Mouse (Mus musculus): ENCODE results near the gene Fmnl2. TPM values are rescaled to one million over a fixed set of nuclear protein-coding genes. Genes with fewer than 3 reads are reported as not detected.

Fmnl2 gene
- polyA plus RNA-seq, 1 experiment from 2014 or later, result 3.3 TPM

- Histone ChIP-seq H3K4me2 (ENCODE audit: low read depth, low read length) (no peak overlapping the region), H3K9me3 (replicated peaks; ENCODE audit: control insufficient read depth, low read length) (no peaks in the 10 kb centered on the region), H3K27me3 (ENCODE audit: control insufficient read depth, insufficient read depth, low read length) (no peaks in the 10 kb centered on the region), H3K36me3 (ENCODE audit: control insufficient read depth, insufficient read depth, low read length) (no peaks in the 10 kb centered on the region), H3K27ac (ENCODE audit: low read length) (no peak overlapping the region), H3K4me3 (replicated peaks; ENCODE audit: low read length) (no peak overlapping the region), H3K4me1 (ENCODE audit: control insufficient read depth, insufficient read depth, low read length) (0 out of 2 replicates have a peak, but pooled peaks cover 2% of the 10 kb centered on the region), H3K9ac (ENCODE audit: low read length) (no peak overlapping the region)
- ATAC-seq (ENCODE audit: insufficient read depth, low FRiP score), result no peak
- WGBS, result 78% methylated on average over 5 of the region's 5 CpGs
Observed at GRCm38 (mm10) chr2:52915536-52915935, 57.9 kb downstream of the Fmnl2 start.

GRCm38 (mm10) chr2:52918094-52918493, 60.4 kb downstream of the Fmnl2 start:
- Histone ChIP-seq H3K36me3 (ENCODE audit: control insufficient read depth, insufficient read depth, low read length) (no peaks in the 10 kb centered on the region), H3K4me3 (replicated peaks; ENCODE audit: low read length) (no peak overlapping the region), H3K4me2 (ENCODE audit: low read depth, low read length) (no peak overlapping the region), H3K27ac (ENCODE audit: low read length) (no peak overlapping the region), H3K9me3 (replicated peaks; ENCODE audit: control insufficient read depth, low read length) (no peaks in the 10 kb centered on the region), H3K9ac (ENCODE audit: low read length) (no peak overlapping the region), H3K27me3 (ENCODE audit: control insufficient read depth, insufficient read depth, low read length) (no peaks in the 10 kb centered on the region), H3K4me1 (ENCODE audit: control insufficient read depth, insufficient read depth, low read length) (no peaks in the 10 kb centered on the region)
- no peak for ATAC-seq (ENCODE audit: insufficient read depth, low FRiP score)
- WGBS, result 60% methylated on average over 5 of the region's 5 CpGs

GRCm38 (mm10) chr2:52920701-52921435, 63.2 kb downstream of the Fmnl2 start:
- no peak for ATAC-seq (ENCODE audit: insufficient read depth, low FRiP score)
- H3K27ac ChIP-seq (ENCODE audit: low read length), result no peak overlapping the region
- H3K4me3 ChIP-seq (replicated peaks; ENCODE audit: low read length), result no peak overlapping the region
- H3K36me3 ChIP-seq (ENCODE audit: control insufficient read depth, insufficient read depth, low read length), result no peaks in the 10 kb centered on the region
- WGBS, result 84% methylated on average over 5 of the region's 5 CpGs
- H3K4me1 ChIP-seq (ENCODE audit: control insufficient read depth, insufficient read depth, low read length), result no peaks in the 10 kb centered on the region
- H3K27me3 ChIP-seq (ENCODE audit: control insufficient read depth, insufficient read depth, low read length), result no peaks in the 10 kb centered on the region
- H3K9ac ChIP-seq (ENCODE audit: low read length), result no peak overlapping the region
- H3K9me3 ChIP-seq (replicated peaks; ENCODE audit: control insufficient read depth, low read length), result no peaks in the 10 kb centered on the region
- no peak overlapping the region for H3K4me2 ChIP-seq (ENCODE audit: low read depth, low read length)

- Histone ChIP-seq H3K4me2 (ENCODE audit: low read depth, low read length) (no peak overlapping the region), H3K27me3 (ENCODE audit: control insufficient read depth, insufficient read depth, low read length) (no peaks in the 10 kb centered on the region), H3K36me3 (ENCODE audit: control insufficient read depth, insufficient read depth, low read length) (no peaks in the 10 kb centered on the region), H3K4me3 (replicated peaks; ENCODE audit: low read length) (no peak overlapping the region), H3K9me3 (replicated peaks; ENCODE audit: control insufficient read depth, low read length) (no peaks in the 10 kb centered on the region), H3K27ac (ENCODE audit: low read length) (no peak overlapping the region), H3K9ac (ENCODE audit: low read length) (no peak overlapping the region), H3K4me1 (ENCODE audit: control insufficient read depth, insufficient read depth, low read length) (no peaks in the 10 kb centered on the region)
- no peak for ATAC-seq (ENCODE audit: insufficient read depth, low FRiP score)
- 48% methylated on average over 3 of the region's 3 CpGs for WGBS
Observed at GRCm38 (mm10) chr2:52925062-52925461, 67.4 kb downstream of the Fmnl2 start.

DNA sequence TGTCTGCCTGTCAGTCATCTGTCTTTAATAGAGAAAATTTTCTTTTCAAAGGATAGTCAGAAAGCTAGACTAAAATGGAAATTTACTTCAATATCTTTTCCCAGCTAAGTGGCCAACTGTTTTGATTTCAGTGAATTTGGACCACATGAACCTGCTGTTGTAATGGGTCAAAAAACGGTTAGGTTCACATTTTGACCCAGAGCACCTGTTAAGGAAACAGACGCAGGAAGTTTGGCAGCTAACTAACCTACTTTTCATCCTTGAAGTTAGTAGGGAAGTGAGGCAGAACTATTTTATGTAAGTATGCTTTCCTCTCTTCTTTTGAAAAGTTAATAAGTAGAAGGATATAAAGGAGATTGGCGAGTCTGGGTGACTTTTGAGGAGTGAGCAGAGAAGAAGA, 69.7 kb downstream of the Fmnl2 start:
- no peaks in the 10 kb centered on the region for H3K27me3 ChIP-seq (ENCODE audit: control insufficient read depth, insufficient read depth, low read length)
- ATAC-seq (ENCODE audit: insufficient read depth, low FRiP score), result no peak
- H3K27ac ChIP-seq (ENCODE audit: low read length), result no peak overlapping the region
- no peaks in the 10 kb centered on the region for H3K36me3 ChIP-seq (ENCODE audit: control insufficient read depth, insufficient read depth, low read length)
- no peak overlapping the region for H3K4me2 ChIP-seq (ENCODE audit: low read depth, low read length)
- H3K9ac ChIP-seq (ENCODE audit: low read length), result no peak overlapping the region
- no peaks in the 10 kb centered on the region for H3K4me1 ChIP-seq (ENCODE audit: control insufficient read depth, insufficient read depth, low read length)
- no peak overlapping the region for H3K4me3 ChIP-seq (replicated peaks; ENCODE audit: low read length)
- 50% methylated on average over 3 of the region's 3 CpGs for WGBS
- no peaks in the 10 kb centered on the region for H3K9me3 ChIP-seq (replicated peaks; ENCODE audit: control insufficient read depth, low read length)

- no peak for ATAC-seq (ENCODE audit: insufficient read depth, low FRiP score)
- H3K4me1 ChIP-seq (ENCODE audit: control insufficient read depth, insufficient read depth, low read length), result no peaks in the 10 kb centered on the region
- no peak overlapping the region for H3K4me2 ChIP-seq (ENCODE audit: low read depth, low read length)
- 49% methylated on average over 10 of the region's 10 CpGs for WGBS
- H3K36me3 ChIP-seq (ENCODE audit: control insufficient read depth, insufficient read depth, low read length), result no peaks in the 10 kb centered on the region
- H3K4me3 ChIP-seq (replicated peaks; ENCODE audit: low read length), result no peak overlapping the region
- no peaks in the 10 kb centered on the region for H3K27me3 ChIP-seq (ENCODE audit: control insufficient read depth, insufficient read depth, low read length)
- no peak overlapping the region for H3K9ac ChIP-seq (ENCODE audit: low read length)
- H3K9me3 ChIP-seq (replicated peaks; ENCODE audit: control insufficient read depth, low read length), result no peaks in the 10 kb centered on the region
- no peak overlapping the region for H3K27ac ChIP-seq (ENCODE audit: low read length)
Observed at GRCm38 (mm10) chr2:52927858-52928301, 70.2 kb downstream of the Fmnl2 start.

DNA sequence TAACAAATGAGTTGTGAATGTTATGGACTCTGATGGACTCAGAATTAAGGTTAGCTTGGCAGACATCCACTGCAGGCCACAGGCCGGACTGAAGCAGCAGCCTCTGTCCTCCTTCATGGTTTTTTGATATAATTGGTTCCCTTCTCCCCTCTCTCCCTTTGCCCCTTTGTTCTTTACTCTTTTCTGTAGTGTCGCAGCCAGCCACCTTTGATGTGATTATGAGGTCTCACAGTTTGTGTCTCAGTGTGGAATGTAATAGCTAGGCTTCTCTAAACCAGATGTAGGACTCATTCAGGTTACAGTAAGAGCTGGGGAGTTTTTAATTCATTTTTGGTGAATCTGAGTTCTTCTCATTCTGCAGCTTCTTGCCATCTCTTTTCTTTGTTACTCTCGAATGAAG, 70.7 kb downstream of the Fmnl2 start:
- Histone ChIP-seq H3K4me2 (ENCODE audit: low read depth, low read length) (no peak overlapping the region), H3K4me3 (replicated peaks; ENCODE audit: low read length) (no peak overlapping the region), H3K27ac (ENCODE audit: low read length) (no peak overlapping the region), H3K4me1 (ENCODE audit: control insufficient read depth, insufficient read depth, low read length) (no peaks in the 10 kb centered on the region), H3K27me3 (ENCODE audit: control insufficient read depth, insufficient read depth, low read length) (no peaks in the 10 kb centered on the region), H3K9me3 (replicated peaks; ENCODE audit: control insufficient read depth, low read length) (no peaks in the 10 kb centered on the region), H3K36me3 (ENCODE audit: control insufficient read depth, insufficient read depth, low read length) (no peaks in the 10 kb centered on the region), H3K9ac (ENCODE audit: low read length) (no peak overlapping the region)
- ATAC-seq (ENCODE audit: insufficient read depth, low FRiP score), result no peak
- 73% methylated on average over 3 of the region's 3 CpGs for WGBS

DNA sequence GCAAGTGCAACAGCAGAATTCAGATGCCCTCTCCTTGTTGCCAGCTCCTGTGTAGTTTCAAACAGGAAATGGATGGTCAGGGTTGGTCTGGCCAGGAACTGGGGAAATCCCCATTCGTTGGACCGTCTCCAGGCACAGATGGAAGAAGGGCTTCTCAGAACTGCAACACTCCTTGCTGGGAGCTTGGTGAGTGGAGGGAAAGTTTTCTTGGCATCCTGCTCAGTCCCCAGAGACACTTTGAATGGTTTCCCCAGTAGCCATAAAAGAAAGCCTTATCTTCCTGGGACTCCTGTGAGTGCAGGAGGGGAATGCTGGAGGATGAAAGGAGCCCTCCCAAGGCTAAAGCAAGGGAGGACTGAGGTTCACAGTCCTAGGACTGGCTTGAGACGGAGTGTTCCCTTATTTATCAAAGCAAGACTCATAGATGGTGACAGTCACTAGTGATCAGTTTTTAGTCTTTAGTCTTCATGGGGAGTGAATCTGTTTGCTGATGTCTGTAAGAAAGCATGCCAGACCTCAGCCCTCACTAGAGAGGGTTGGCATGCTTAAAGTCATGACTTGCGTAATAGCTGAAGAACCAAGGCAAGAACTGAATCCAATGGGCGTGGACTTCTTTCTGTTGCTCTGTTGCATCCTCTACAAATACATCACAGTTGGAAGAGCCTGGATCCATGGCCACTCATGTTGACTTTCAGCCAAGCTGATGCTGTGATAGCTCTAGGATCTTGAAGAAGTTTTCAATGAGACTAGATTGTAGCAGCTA, 72.6 kb downstream of the Fmnl2 start:
- Histone ChIP-seq H3K4me2 (ENCODE audit: low read depth, low read length) (no peak overlapping the region), H3K4me3 (replicated peaks; ENCODE audit: low read length) (no peak overlapping the region), H3K27ac (ENCODE audit: low read length) (no peak overlapping the region), H3K9me3 (replicated peaks; ENCODE audit: control insufficient read depth, low read length) (no peaks in the 10 kb centered on the region), H3K36me3 (ENCODE audit: control insufficient read depth, insufficient read depth, low read length) (no peaks in the 10 kb centered on the region), H3K4me1 (ENCODE audit: control insufficient read depth, insufficient read depth, low read length) (no peaks in the 10 kb centered on the region), H3K9ac (ENCODE audit: low read length) (no peak overlapping the region), H3K27me3 (ENCODE audit: control insufficient read depth, insufficient read depth, low read length) (no peaks in the 10 kb centered on the region)
- no peak for ATAC-seq (ENCODE audit: insufficient read depth, low FRiP score)
- WGBS, result 76% methylated on average over 5 of the region's 5 CpGs

DNA sequence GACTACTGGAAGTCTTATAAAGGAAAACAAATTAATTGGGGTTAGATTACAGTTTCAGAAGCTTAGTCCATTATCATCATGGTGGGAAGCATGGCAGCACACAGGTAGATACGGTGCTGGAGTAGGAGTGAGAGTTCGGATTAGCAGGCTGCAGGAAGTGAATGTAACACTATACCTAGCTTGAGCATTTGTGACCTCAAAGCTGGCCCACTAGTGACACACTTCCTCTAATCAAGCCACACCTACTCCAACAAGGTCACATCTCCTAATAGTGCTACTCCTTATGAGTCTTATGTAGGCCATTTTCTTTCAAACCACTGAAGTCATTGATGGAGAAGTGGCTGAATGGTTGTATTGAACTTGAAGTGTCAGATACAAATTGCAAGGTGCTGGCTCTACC, 73.7 kb downstream of the Fmnl2 start:
- H3K4me3 ChIP-seq (replicated peaks; ENCODE audit: low read length), result no peak overlapping the region
- H3K27ac ChIP-seq (ENCODE audit: low read length), result no peak overlapping the region
- 91% methylated on average over 2 of the region's 2 CpGs for WGBS
- H3K9ac ChIP-seq (ENCODE audit: low read length), result no peak overlapping the region
- no peaks in the 10 kb centered on the region for H3K27me3 ChIP-seq (ENCODE audit: control insufficient read depth, insufficient read depth, low read length)
- no peaks in the 10 kb centered on the region for H3K9me3 ChIP-seq (replicated peaks; ENCODE audit: control insufficient read depth, low read length)
- no peak overlapping the region for H3K4me2 ChIP-seq (ENCODE audit: low read depth, low read length)
- ATAC-seq (ENCODE audit: insufficient read depth, low FRiP score), result no peak
- H3K4me1 ChIP-seq (ENCODE audit: control insufficient read depth, insufficient read depth, low read length), result no peaks in the 10 kb centered on the region
- H3K36me3 ChIP-seq (ENCODE audit: control insufficient read depth, insufficient read depth, low read length), result no peaks in the 10 kb centered on the region
